Mouse (Mus musculus): ENCODE data around the gene Tmco4.

Tmco4 gene

DNA sequence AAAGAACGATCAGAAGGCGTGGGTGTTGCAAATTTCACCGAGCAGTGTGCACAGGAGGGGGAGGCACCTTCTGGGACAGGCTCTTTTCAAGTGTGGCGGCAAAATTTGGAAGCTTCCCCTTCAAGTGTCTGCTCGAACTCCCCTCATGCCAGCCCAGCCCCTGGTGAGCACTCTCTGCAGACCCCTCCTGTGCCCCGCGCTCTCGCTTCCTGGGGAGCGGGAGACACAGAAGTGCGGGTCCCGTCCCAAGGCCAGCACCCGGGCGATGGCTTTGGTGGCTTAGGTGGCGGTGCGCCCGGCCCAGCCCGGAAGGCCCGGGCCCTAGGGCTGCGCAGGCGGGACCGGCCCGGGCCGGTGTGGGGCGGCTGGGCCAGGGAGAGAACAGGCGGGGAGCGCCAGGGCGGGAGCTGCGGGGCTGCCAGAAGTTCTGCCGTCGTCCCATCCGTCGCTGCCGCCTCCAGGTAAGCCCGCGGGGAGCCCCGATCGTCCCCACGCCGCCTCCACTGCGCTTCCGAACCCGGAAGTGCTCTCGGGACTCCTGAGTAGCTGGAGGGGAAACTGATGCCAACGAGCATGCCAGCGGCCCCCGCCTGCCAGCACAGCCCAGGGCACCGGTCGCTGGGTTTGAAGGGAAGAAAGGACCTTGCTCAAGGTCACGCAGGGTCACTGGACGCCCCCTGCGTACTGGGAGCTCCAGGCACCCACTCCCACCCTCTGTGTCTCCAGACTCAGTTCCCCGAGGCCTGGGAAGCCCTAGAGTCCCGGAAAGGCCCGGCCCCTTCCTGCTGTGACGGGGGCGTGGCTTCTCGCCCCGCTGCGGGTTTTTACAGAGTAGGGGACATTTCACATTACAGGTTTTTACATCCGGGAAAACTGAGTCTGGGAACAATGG lies at the start of gene Tmco4:
Gene Tmco4, plus strand, starts transcription at position 62 of the 892 bp plus-strand sequence.
- DNase-seq, result peak; percentile 88

DNA sequence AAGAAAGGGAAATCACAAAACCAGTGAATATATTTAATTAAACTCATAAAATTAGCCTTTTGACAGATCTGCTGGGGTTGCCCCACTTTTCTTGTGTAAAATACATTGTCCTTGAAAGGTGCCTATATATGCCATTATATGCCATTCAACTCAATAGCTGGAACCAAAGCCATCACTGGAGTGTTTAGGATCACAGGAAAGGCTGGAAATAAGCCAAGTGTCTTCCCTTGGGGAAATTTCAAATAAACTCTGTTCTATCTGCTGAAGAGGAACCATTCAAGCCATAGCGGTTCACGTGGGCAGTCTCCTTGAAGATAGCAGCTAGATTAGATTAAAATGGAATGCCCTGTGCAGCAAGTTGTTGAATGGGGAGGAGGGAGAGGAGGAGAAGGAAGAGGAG lies 47.1 kb upstream of the Tmco4 start:
- no peak for DNase-seq

DNA sequence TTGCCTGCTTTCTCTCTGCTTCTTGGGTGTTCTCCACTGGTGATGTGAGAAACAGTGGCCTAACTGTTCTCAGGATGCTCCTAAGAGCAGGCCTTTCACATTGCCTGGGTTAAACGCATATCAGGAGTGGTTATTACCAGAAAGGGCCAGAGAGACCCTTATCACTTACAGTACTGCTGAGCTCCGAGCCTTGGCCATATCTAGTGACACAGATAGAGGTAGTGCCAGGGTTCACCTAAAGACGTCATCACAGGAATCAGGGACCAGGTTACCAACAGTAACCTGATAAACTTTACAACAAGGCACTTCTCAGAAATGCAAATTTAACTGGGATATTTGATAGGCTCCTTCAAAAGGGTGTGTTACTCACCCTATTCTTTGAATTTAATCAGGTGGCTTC lies 38.8 kb upstream of the Tmco4 start:
- DNase-seq, result no peak

DNA sequence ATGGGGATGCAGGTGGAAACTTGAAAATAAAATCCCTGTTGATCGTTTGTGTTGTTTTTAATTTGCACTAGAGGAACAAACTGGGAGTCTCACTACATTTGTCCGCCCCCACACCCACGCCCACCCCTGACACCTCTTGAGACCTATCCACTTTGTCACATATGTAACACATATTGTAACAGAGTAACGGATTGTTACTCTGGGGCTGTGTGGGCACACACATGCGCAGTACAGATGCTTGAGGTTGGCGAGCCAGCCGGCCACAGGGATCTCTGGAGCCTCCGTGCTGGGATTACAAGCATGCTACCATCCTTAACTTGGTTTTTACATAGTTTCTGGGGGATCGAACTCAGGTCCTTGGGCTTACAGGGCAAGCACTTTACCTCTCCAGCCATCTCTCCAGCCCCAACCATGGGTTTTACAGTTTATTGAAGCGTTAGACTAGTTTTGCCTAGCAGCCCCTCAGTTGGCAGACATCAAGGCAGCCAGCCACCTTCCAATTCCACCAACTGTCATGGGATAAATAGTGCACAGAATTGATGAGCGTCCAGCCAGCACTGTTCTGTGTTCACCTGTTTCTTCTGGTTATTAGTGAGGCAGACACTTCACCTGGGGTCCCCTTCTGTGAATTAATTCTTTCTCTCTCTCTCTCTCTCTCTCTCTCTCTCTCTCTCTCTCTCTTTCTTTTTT lies 38.1 kb upstream of the Tmco4 start:
- no peak for DNase-seq

DNA sequence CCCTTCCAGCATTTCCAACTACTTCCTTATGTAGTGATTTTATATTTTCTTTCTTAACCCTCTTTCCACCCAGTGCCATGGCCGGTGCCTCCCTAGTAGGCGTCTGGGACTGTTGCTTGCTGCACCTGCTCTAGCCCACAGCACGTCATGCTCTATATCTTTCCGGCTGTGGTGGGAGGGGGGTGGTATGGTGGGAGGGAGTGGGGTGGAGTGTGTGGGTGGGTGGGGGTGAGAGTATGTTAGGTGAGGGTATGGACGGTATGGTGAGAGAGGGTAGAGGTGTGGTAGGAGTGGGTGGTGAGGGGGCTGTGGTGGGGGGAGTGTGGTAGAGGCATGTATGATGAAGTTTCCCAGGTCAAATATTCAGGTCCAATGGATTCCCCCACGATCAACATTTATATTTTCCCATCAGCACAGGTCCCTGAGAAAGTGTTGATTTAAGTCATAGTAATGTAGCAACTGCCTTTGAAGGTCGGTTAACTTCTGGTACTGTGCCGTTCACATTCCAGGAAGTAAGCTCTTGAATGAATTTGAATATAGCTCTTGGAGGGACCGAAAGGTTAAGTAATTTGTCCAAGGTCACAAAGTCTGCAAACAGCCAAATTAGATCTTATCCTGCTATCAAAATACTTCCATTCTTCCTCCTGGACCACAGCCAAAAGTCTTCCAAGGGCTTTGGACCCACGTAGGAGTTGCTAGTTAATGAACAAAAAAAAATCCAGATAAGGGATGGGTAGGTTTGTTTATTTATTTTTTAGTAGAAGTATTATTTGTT lies 34.0 kb upstream of the Tmco4 start:
- no peak for DNase-seq

DNA sequence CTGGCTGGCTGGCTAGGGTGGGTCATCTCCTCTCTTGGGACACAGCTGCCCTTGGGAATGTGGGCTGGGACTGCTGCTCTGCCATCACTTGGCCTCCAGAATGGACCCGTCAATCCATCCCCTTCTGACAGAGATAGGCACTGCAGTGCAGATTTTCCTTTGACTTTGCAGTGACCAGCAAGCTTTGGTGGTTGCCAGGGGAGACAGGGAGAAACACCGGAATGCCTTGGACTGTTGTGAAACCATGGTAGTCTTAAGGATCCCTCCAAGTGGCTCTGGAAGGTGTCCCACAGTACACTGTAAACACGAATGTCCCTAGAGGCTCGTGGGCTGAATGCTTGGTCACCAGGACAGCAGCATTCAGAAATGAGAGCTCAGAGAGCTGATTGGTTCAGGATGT lies 33.2 kb upstream of the Tmco4 start:
- DNase-seq, result no peak

DNA sequence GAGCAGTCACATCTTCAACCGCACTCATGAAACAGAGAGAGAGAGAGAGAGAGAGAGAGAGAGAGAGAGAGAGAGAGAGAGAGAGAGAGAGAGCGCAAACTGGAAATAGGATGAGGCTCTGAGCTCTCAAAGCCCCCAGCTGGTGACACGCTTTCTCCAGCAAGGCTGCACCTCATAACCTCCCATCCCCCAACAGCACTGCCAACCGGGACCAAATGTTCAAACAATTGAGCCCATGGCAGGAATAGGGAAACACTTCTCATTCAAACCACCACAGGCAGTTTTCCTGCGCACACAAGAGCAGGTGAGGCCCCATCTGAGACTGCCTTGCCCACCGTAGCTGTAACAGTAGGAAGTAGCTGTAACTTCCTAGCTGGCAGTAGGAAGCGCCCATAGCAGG lies 31.3 kb upstream of the Tmco4 start:
- peak; percentile 20 for DNase-seq

DNA sequence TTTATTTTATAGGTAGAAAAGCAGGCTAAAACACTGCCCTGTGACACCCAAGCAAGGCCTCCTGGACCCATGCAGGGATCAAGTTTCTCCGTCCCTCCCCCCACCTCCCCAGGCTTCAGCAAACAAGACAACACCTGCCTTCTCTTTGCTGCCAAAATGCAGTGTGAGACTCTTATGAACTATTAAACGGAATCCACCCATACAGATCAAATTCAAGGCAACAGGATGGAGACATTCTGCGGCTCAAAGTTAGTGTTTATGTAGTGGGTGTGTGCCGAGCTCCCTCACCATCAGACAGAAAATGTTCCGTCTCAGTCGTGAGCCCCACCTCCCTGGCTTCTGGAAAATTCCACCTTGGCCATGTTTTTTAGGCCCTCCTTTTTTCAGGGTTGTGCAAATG lies 30.7 kb upstream of the Tmco4 start:
- DNase-seq, result no peak

DNA sequence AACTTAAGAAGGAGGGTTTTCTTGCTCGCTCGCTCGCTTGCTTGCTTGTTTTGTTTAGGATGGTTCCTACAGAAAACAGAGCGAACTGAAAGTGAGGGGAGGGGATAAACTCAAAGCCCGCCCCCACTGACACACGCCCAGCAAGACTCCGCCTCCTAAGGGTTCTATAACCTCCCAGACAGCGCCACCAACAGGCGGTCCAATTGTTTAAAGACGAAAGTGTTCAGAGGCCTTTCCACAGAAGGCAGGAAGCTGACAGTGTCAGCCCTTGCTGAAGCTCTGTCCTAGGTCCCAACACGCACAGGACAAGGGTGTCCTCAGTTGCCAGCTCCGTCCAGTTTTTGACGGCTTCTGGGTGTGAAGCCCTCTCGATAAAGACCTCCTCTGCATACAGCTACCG lies 29.0 kb upstream of the Tmco4 start:
- DNase-seq, result peak; percentile 82

DNA sequence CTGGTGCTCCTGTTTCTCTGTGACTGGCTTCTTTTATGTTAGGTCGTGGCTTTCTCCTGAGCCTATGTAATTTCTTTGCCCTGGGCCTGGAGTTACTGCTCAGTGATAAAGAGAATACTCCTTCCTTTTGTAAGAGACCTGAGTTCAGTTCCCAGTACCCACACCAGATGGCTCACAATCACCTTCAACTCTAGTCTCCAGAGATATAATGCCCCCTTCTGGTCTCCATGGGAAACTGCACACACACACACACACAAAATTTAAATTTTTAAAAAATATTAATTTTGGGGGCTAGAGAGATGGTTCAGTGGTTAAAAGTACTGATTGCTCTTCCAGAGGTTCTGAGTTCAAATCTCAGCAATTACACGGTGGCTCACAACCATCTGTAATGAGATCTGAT lies 24.4 kb upstream of the Tmco4 start:
- no peak for DNase-seq

DNA sequence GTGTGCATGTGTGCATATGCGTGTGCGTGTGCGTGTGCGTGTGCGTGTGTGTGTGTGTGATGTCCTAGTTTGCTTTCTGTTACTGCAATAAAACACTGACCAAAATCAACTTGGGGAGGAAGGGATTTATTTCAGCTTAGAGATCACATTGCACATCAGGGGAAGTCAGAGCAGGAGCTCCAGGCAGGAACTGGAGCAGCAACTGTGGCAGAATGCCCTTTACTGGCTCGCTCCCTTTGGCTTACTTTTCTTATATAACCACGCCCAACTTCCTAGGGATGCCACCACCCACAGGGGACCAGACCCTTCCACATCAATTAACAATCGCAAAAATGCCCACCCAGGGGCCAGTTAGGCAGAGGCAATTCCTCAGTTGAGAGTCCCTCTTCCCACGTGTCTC lies 14.1 kb upstream of the Tmco4 start:
- DNase-seq, result no peak

DNA sequence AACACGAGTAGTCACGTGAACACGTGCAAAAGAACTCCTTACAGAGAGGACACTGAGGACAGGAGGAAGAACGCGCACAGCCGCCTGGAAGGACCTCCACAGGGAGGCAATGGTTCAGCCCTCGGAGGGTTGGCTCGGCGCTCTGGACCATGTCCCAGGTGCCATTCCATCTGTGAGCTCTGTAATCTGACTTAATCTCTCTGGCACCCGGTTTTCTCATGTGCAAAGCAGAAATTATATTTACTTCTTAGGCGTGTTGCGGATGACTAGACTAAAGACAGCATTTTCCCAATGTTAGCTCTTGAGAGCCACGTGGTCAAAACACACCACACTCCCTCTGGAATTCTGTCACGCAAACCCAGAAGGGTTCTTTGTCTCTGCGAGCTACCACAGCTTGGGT lies 13.6 kb upstream of the Tmco4 start:
- DNase-seq, result no peak

DNA sequence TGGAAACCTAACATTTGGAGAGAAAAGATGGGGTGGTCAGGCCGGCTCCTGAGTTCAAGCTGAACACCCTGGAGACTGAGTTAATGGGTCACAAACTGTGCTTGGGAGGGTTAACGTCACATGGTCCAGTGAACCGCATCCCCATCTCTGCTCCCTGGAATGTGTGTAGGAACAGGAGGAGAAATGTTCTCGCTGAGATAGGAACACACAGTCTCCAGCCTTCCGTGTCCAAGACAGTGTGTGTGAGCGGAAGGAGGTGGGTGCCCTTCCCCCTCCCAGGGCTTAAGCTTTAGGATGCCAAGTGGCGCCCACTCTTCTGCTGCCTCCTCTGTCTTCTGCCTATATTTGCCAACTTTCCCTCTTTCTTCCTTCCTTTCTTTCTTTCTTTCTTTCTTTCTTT lies 12.8 kb upstream of the Tmco4 start:
- peak; percentile 63 for DNase-seq

DNA sequence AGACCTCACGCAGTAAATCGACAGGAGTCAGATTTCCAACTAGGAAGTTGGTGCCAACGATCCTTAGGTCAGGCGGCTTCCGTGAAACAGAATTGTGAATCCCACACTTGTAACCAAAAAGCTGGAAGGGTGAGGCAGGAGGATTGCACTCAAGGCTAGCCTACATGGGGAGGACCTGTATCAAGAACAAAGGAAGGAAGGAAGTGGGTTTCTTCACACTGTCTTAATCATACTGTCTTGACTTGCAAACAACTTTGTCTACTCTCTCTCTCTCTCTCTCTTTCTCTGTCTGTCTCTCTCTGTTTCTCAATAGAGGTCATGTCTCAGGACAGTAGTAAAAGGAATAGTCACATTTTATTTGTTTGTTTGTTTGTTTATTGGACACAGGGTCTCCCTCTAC lies 10.0 kb upstream of the Tmco4 start:
- no peak for DNase-seq

DNA sequence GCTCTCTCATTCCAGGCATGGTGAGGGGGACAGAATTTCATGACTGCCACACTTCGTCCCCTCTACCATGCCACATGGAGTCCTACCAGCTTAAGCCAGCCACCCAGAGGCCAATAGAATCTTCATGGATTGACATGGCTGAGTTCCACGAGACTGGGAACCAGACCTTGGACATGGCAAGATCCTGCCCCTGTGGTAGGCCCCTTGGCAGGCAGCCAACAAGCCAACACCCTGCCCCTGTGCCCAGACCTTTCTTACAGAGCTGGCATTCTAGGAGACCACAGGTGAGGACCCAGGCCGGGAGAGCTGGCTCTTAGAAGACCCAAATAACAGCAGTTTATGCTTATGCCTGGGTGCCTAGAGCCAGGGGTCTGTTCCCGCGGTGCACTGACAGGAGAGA lies 6.8 kb upstream of the Tmco4 start:
- DNase-seq, result no peak

DNA sequence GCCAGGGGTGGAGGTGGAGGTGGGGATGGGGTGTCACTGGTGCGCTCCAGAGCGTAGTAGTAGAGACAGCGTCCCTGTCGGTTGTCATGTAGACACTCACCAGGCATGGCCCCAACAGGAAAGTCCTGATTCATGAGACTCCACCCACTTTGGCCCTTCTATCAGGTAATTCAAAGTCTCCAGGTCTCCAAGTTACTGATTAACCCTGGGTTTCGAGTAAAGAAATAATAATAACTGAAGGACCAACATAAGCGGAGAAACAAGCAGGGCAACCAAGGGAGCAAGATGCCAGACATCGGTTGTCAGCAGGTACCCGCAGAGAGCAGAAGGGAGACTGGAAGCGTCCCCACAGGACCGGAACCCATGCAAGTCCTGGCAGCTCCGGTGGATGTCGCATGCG lies 5.8 kb upstream of the Tmco4 start, which contains the start of gene Rnf186:
Gene Rnf186, plus strand, starts transcription at position 247 of the 400 bp plus-strand sequence.
- peak; percentile 77 for DNase-seq

DNA sequence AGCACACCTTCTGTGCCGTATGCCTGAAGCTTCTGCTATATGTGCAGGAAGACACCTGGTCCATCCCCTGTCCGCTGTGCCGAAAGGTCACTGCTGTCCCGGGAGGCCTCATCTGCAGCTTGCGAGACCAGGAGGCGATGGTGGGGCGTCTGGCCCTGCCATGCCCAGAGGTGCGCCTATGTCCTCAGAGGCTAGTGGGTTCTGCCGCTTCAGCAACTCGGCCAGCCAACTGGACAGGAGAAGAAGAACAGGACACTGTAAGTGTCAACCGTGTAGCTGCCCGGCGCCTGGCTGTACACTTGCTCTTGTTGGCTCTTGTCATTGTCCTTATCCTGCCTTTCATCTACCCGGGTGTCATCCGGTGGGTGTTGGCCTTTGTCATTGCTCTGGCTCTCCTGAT lies 5.2 kb upstream of the Tmco4 start:
- DNase-seq, result peak; percentile 58

DNA sequence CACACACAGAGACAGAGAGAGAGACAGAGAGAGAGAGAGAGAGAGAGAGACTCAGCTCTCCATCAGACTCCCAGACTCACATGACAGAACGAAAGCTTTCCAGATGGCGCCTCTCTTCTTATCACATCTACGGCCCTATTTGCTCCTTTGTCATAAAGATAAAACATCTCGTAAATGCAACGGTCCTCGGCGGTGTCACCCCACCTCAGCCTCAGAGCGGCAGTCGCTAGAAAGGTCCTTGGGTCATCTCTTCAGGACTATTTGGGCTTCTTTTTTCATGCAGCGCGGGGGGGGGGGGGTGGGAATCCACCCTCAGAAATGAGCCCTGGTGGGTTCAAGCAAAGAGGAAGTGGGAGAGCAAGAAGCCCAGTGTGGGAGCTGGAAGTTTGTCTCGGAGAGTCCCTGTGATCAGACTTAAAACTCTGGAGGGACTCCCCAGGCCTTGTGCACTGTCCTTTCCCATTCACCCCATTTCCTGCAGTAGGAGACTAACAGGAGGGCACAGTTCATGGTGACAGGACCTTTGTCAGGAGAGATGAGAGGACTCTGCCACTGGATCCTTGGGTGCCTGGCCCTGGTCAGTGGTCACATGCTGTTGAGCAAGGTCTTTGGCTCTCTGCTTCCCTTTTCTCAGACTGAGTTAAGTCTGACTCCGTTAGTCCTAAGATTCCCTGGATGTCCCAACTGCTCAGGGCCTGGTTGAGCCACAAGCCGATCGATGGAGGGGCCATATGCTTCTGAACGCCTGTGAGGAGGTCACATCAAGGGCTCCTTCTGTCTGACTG lies 3.7 kb upstream of the Tmco4 start:
- peak; percentile 36 for DNase-seq

DNA sequence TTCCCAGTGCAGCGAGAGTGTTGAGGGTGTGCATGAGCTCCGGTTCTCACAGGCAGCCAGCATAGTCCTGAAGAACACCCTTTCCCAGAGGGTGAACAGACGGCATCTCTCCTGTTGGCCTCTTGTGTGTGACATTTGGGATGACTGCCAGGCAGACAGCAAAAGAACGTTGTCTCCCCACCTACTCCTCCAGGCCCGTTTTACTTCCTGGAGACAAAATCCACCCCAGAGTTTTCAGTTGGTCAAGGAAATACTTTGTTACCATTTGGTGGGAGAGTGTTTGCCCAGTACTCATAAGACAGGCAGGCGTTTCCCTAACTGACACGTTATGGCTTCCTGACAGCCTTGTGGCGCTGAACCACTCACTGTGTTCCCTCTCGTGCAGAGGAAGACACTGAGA lies 3.0 kb upstream of the Tmco4 start:
- no peak for DNase-seq

DNA sequence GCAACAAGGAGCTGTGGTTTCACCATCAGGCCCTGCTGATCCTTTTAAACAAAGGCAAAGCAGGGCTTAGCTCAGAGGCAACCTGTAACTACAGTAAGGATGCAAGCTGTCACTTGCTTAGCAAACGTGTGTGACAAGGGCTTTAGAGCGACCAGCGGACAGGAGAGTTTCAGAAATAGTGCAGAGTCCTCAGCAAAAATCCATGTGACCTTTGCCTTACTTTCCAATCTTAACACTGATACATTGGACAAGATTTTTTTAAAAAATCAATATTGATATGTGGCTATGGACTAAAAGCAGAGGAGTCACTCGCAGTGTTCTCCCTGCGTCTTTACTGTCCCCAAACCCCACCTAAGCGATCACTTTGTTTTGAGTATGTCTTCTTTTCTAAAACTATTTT lies 1.3 kb upstream of the Tmco4 start:
- DNase-seq, result no peak

DNA sequence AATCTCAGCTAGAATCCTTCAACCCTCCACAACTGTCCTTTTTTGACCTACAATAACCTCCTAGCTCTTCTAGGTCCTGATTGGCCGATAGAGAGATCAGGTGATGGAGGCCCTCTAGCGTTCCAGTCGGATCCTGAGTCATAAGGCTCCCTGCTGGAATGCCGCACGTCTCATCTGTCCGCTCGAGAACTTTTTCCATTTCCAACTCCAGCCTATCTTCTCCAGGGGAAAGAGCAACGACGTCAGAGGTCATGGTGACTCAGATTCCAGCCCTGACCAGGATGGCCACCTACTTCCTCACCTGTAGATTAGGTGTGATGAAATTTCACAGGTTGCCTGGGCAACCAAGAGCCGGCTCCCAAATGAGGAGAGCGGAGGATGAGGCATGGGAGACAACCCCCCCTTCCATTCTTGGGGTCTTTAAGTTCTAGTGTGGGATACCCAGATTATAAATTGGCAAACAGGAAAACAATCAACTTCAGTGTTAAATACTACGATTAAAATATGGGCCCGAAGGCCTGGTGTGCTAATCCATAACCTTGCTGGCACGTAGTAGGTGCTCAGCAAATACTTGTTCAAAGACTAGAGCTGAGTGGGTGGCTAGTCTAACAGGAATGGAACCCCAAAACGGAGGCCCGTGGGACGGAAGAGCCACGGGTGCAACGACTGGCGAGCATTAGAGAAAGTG lies 405 bp upstream of the Tmco4 start:
- peak; percentile 81 for DNase-seq

DNA sequence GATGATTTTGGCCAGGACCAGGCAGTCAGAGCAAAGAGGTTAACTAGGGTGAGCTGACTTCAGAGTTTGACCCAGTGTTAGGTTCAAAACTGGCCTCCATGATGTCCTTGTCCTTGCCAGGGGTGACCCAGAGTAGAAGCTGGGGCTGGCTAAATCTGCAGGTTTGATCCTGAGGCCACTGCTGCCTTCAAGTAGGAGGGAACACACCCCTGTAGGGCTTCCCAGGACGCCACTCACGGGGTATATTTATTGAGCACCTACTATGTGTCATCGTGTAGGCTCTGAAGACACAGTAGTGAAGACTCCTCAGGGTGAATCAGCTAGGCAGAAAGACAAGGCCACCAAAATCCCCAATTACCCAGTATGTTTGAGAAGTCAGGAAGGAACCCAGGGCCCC lies 1.0 kb downstream of the Tmco4 start:
- DNase-seq, result no peak
